Mouse (Mus musculus) embryonic facial prominence, embryonic 13.5 days (tissue): ENCODE measurements around the gene S1pr4. TPM values are rescaled to one million over a fixed set of nuclear protein-coding genes. Genes with fewer than 3 reads are reported as not detected.

Experiments used
- ATAC-seq: fragments of 200-750 bp; cut with Nextera tagmentation; 2 replicates; pipeline ENCODE4 v1.8.0; 2017; ENCODE audit warnings: low read depth; ENCODE audit not compliant: insufficient number of reproducible peaks, insufficient read depth, low FRiP score, low TSS enrichment
- H3K27ac ChIP-seq: fragments of 300-500 bp; sonication (generic); 2 replicates; pipeline ENCODE4 v1.5.1; 2015; ENCODE audit warnings: moderate library complexity, mild to moderate bottlenecking, inconsistent platforms
- H3K27me3 ChIP-seq: fragments of 300-500 bp; sonication (generic); 2 replicates; pipeline ENCODE4 v1.6.1; 2015; ENCODE audit warnings: mild to moderate bottlenecking, inconsistent platforms
- H3K36me3 ChIP-seq: fragments of 300-500 bp; sonication (generic); 2 replicates; pipeline ENCODE4 v1.6.1; 2015; ENCODE audit warnings: mild to moderate bottlenecking, inconsistent platforms
- H3K4me1 ChIP-seq: fragments of 300-500 bp; sonication (generic); 2 replicates; pipeline ENCODE4 v1.6.1; 2015; ENCODE audit warnings: inconsistent platforms
- H3K4me2 ChIP-seq: fragments of 300-500 bp; sonication (generic); 2 replicates; pipeline ENCODE4 v1.6.1; 2015; ENCODE audit warnings: moderate library complexity, mild to moderate bottlenecking, inconsistent platforms
- H3K4me3 ChIP-seq: fragments of 300-500 bp; sonication (generic); 2 replicates; pipeline ENCODE4 v1.5.1; 2015; ENCODE audit warnings: mild to moderate bottlenecking, inconsistent platforms
- H3K9ac ChIP-seq: fragments of 300-500 bp; sonication (generic); 2 replicates; pipeline ENCODE4 v1.6.1; 2015; ENCODE audit warnings: mild to moderate bottlenecking, inconsistent platforms
- H3K9me3 ChIP-seq: fragments of 300-500 bp; sonication (generic); 2 replicates; pipeline ENCODE4 v1.6.1; 2016; ENCODE audit warnings: inconsistent platforms
- WGBS: fragments of 180-500 bp; shearing (Covaris S2); methylation state at CpG from one replicate; pipeline ENCODE4 v1.1.7; 2015; ENCODE audit warnings: mixed read lengths; 5-methylcytosine and 5-hydroxymethylcytosine counted together
- polyA plus RNA-seq: library from polyadenylated mRNA; unstranded; fragments of >200 nt; fragmentation: Nextera tagmentation; extraction: Ambion mirVana; gene quantifications from 2 replicates; pipeline ENCODE4 v1.2.1, GENCODE M21; 2015

S1pr4 gene
- polyA plus RNA-seq, 1 experiment from 2014 or later, result 0.31 TPM

DNA sequence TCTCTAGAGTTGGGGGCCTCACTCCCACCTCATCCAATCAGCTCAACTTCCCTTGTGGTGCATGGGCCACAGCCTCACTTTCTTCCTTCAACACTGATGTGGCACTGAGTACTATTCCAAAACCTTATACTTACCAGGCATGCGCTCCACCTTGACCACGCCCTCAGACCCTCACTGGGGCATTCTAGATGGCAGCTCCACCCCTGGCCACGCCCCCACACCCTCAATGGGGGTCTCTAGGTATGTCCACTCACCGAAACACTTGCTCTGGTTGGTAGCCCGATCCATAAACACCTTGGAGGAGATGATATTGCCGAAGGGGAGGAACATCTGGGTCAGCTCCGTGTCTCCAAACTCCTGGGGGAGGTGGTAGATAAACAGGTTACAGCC is 37.5 kb downstream of the S1pr4 start:
- H3K4me1 ChIP-seq, result peaks cover 16% of the 10 kb centered on the region
- H3K27me3 ChIP-seq, result peaks cover 99% of the 10 kb centered on the region
- H3K4me3 ChIP-seq, result no peak overlapping the region
- H3K9me3 ChIP-seq, result no peaks in the 10 kb centered on the region
- H3K4me2 ChIP-seq, result peak overlapping the region; percentile 33
- WGBS, result 36% methylated on average over 7 of the region's 7 CpGs
- H3K36me3 ChIP-seq, result no peaks in the 10 kb centered on the region
- ATAC-seq, result no peak
- no peak overlapping the region for H3K27ac ChIP-seq
- H3K9ac ChIP-seq, result no peak overlapping the region

DNA sequence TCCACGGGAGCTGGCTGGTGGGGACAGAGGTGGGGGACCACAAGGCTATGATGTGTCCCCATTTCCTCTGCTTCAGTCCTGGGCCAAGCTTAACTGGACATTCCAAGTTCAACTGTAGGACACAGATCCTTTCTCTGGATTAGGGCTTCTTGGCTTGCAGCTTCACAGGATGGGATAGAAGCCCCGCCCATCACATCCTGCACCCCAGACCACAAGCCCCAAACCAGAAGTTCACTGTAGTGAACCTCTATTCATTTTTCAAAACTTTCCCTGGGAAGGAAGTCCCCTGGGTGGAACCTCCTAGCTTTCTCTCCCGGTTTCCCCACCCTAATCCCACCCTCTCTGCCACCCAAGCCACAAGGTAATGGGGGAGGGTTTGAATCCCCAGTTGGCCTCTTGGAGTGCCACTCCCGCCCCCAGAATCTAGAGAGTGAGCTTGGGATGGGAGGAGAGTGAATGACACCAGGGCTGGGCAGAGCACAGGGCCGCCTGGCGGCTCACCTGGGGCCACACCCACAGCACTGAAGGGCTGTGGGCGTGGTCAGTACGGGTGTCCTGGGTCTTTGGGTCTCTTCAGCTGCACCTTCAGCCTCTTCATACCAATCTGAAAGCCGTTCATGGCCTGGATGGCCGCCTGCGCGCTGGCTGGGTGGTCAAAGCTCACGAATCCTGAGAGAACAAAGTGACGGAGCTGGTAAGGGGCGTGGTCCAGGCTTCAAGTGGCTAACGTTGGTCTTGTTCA is 38.1 kb downstream of the S1pr4 start:
- 6% methylated on average over 16 of the region's 16 CpGs for WGBS
- H3K9ac ChIP-seq, result no peak overlapping the region
- ATAC-seq, result no peak
- H3K27ac ChIP-seq, result no peak overlapping the region
- H3K27me3 ChIP-seq, result peaks cover 99% of the 10 kb centered on the region
- H3K4me1 ChIP-seq, result peaks cover 16% of the 10 kb centered on the region
- H3K9me3 ChIP-seq, result no peaks in the 10 kb centered on the region
- peak overlapping the region; percentile 10; the same call in 1 of the 2 replicates for H3K4me3 ChIP-seq
- H3K36me3 ChIP-seq, result no peaks in the 10 kb centered on the region
- H3K4me2 ChIP-seq, result peak overlapping the region; percentile 33

DNA sequence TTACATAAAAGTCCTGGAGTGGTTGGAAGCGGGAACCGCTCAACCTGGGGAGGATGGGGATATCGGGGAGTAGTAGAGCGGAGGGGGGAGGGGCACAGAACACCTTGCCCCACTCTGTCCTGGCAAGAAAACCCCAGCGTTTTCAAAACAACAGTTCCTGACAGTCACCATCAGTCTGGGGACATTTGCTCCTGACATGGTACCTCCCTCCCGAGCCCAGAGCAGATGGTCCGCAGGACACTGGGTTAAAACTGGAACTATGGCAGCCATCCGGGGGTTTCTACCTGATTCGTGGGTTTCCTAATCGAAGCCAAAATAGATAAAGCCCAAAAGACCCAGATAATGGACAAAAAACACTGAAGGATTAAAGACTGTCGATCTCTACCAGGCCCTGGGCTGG is 39.0 kb downstream of the S1pr4 start:
- H3K4me3 ChIP-seq, result no peak overlapping the region
- no peak overlapping the region for H3K27ac ChIP-seq
- H3K36me3 ChIP-seq, result no peaks in the 10 kb centered on the region
- no peak overlapping the region for H3K9ac ChIP-seq
- no peaks in the 10 kb centered on the region for H3K9me3 ChIP-seq
- H3K4me1 ChIP-seq, result peaks cover 16% of the 10 kb centered on the region
- peaks cover 99% of the 10 kb centered on the region for H3K27me3 ChIP-seq
- no peak for ATAC-seq
- WGBS, result 44% methylated on average over 11 of the region's 11 CpGs
- no peak overlapping the region for H3K4me2 ChIP-seq

DNA sequence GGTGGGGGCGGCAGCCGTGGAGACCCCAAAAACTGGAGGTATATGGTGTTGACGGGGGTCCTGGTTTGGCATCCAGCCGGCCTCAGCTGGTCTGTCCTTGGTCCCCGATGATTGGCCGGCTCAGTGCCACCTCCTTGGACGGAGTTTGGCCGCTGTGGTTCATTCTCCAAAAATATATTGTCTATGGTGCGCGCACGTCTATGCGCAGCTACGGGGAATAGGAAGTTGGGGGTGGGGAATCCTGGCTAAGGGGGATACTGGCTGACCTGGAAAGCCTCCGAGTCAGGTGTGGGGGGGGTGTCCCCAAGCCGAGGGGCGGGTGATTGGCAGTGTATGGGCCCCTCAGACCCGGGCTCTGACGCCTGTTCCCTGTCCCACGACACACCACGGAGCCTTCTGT is 39.5 kb downstream of the S1pr4 start:
- Histone ChIP-seq H3K36me3 (no peaks in the 10 kb centered on the region), H3K9me3 (no peaks in the 10 kb centered on the region), H3K4me1 (peaks cover 16% of the 10 kb centered on the region), H3K4me2 (no peak overlapping the region), H3K27me3 (peaks cover 99% of the 10 kb centered on the region), H3K9ac (no peak overlapping the region), H3K27ac (no peak overlapping the region), H3K4me3 (no peak overlapping the region)
- ATAC-seq, result no peak
- WGBS, result 27% methylated on average over 20 of the region's 20 CpGs

- H3K9me3 ChIP-seq, result no peaks in the 10 kb centered on the region
- H3K4me3 ChIP-seq, result no peak overlapping the region
- peaks cover 11% of the 10 kb centered on the region for H3K4me1 ChIP-seq
- ATAC-seq, result no peak
- H3K9ac ChIP-seq, result no peak overlapping the region
- no peak overlapping the region for H3K4me2 ChIP-seq
- no peak overlapping the region for H3K27ac ChIP-seq
- WGBS, result 58% methylated on average over 21 of the region's 21 CpGs
- peaks cover 99% of the 10 kb centered on the region for H3K27me3 ChIP-seq
- no peaks in the 10 kb centered on the region for H3K36me3 ChIP-seq
These were observed 40.5 kb downstream of the S1pr4 start for GRCm38 (mm10) chr10:81459399-81459798.

DNA sequence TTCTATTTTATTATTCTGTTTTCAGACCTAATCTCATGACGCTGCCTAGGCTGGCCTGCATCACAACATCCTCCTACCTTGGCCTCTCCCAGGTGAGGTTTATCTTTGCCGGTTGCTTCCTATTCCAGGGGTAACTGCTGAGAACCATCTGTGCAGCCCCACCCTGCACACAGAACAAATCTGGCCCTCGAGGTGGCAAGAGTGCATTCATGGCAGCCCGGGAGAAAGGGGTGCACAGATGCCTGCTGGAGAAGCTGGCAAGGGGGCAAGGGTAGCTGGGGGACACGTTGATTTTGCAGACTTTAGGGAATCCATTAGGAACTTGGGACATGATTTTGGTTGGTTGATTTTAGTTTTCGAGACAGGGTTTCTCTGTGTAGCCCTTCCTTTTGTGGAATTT is 41.7 kb downstream of the S1pr4 start:
- Histone ChIP-seq H3K9me3 (no peaks in the 10 kb centered on the region), H3K27ac (no peak overlapping the region), H3K4me2 (no peak overlapping the region), H3K9ac (no peak overlapping the region), H3K36me3 (no peaks in the 10 kb centered on the region), H3K4me1 (peaks cover 7% of the 10 kb centered on the region), H3K27me3 (peaks cover 99% of the 10 kb centered on the region), H3K4me3 (no peak overlapping the region)
- 79% methylated on average over 6 of the region's 6 CpGs for WGBS
- ATAC-seq, result no peak

GRCm38 (mm10) chr10:81457624-81458023 is 42.3 kb downstream of the S1pr4 start:
- Histone ChIP-seq H3K4me1 (peaks cover 12% of the 10 kb centered on the region), H3K27me3 (peaks cover 99% of the 10 kb centered on the region), H3K4me3 (no peak overlapping the region), H3K4me2 (no peak overlapping the region), H3K27ac (no peak overlapping the region), H3K9me3 (no peaks in the 10 kb centered on the region), H3K36me3 (no peaks in the 10 kb centered on the region), H3K9ac (no peak overlapping the region)
- 88% methylated on average over 8 of the region's 8 CpGs for WGBS
- ATAC-seq, result no peak

- 58% methylated on average over 12 of the region's 12 CpGs for WGBS
- no peak for ATAC-seq
- no peak overlapping the region for H3K27ac ChIP-seq
- no peaks in the 10 kb centered on the region for H3K36me3 ChIP-seq
- H3K9ac ChIP-seq, result no peak overlapping the region
- H3K9me3 ChIP-seq, result no peaks in the 10 kb centered on the region
- H3K4me3 ChIP-seq, result no peak overlapping the region
- H3K4me2 ChIP-seq, result no peak overlapping the region
- peaks cover 99% of the 10 kb centered on the region for H3K27me3 ChIP-seq
- H3K4me1 ChIP-seq, result peaks cover 14% of the 10 kb centered on the region
These were observed 42.9 kb downstream of the S1pr4 start for GRCm38 (mm10) chr10:81456983-81457563.

- Histone ChIP-seq H3K4me2 (no peak within 1 kb of the TSS), H3K27me3 (peaks cover 99% of the 10 kb centered on the region), H3K4me1 (peaks cover 11% of the 10 kb centered on the region), H3K4me3 (no peak within 1 kb of the TSS), H3K9me3 (no peaks in the 10 kb centered on the region), H3K9ac (no peak within 1 kb of the TSS; the same call in 1 of the 2 replicates), H3K27ac (no peak within 1 kb of the TSS), H3K36me3 (no peaks in the 10 kb centered on the region)
- 66% methylated on average over 28 of the region's 28 CpGs for WGBS
- ATAC-seq, result no peak
These were observed 44.6 kb downstream of the S1pr4 start, which contains the start of gene Nfic for GRCm38 (mm10) chr10:81455181-81455895. Nfic (minus strand) TSS chr10:81455635.

- Histone ChIP-seq H3K36me3 (no peaks in the 10 kb centered on the region), H3K9me3 (no peaks in the 10 kb centered on the region), H3K4me3 (no peak overlapping the region), H3K9ac (no peak overlapping the region), H3K27me3 (peaks cover 88% of the 10 kb centered on the region), H3K4me2 (no peak overlapping the region), H3K27ac (no peak overlapping the region), H3K4me1 (peaks cover 11% of the 10 kb centered on the region)
- ATAC-seq, result no peak
- WGBS, result 58% methylated on average over 2 of the region's 2 CpGs
These were observed 45.8 kb downstream of the S1pr4 start for GRCm38 (mm10) chr10:81454106-81454505.

- Histone ChIP-seq H3K27me3 (peaks cover 77% of the 10 kb centered on the region), H3K4me2 (peak overlapping the region; percentile 34), H3K27ac (no peak overlapping the region), H3K4me3 (peak overlapping the region; percentile 13; the same call in 1 of the 2 replicates), H3K9me3 (no peaks in the 10 kb centered on the region), H3K4me1 (peaks cover 11% of the 10 kb centered on the region), H3K9ac (peak overlapping the region; percentile 51; the same call in 1 of the 2 replicates), H3K36me3 (no peaks in the 10 kb centered on the region)
- no peak for ATAC-seq
- 3% methylated on average over 14 of the region's 14 CpGs for whole genome bisulfite sequencing
These were observed 47.0 kb downstream of the S1pr4 start for GRCm38 (mm10) chr10:81452947-81453288.
